Mouse (Mus musculus) forebrain, embryonic 16.5 days (tissue): ENCODE results near the gene Smad3. TPM values are rescaled to one million over a fixed set of nuclear protein-coding genes. Genes with fewer than 3 reads are reported as not detected.

Source experiments
- ATAC-seq: fragments of 200-750 bp; cut with Nextera tagmentation; 2 replicates; pipeline ENCODE4 v1.8.0; 2017; ENCODE audit warnings: mild to moderate bottlenecking, moderate library complexity
- H3K27ac ChIP-seq: fragments of 300-500 bp; sonication (generic); 2 replicates; pipeline ENCODE4 v1.5.1; 2014; ENCODE audit warnings: low read length, control low read depth
- H3K27me3 ChIP-seq: fragments of 300-500 bp; sonication (generic); replicated peaks from 2 replicates; pipeline ENCODE4 v1.6.1; 2014; ENCODE audit warnings: low read length; ENCODE audit not compliant: control insufficient read depth, insufficient read depth
- H3K36me3 ChIP-seq: fragments of 300-500 bp; sonication (generic); 2 replicates; pipeline ENCODE4 v1.6.1; 2014; ENCODE audit not compliant: control insufficient read depth, insufficient read depth
- H3K4me1 ChIP-seq: fragments of 300-500 bp; sonication (generic); replicated peaks from 2 replicates; pipeline ENCODE4 v1.6.1; 2014; ENCODE audit warnings: low read length; ENCODE audit not compliant: control insufficient read depth, insufficient read depth
- H3K4me2 ChIP-seq: fragments of 300-500 bp; sonication (generic); 2 replicates; pipeline ENCODE4 v1.6.1; 2014; ENCODE audit warnings: mild to moderate bottlenecking, low read length, control low read depth
- H3K4me3 ChIP-seq: fragments of 300-500 bp; sonication (generic); replicated peaks from 2 replicates; pipeline ENCODE4 v1.5.1; 2014; ENCODE audit warnings: mild to moderate bottlenecking, low read length, control low read depth
- H3K9ac ChIP-seq: fragments of 300-500 bp; sonication (generic); replicated peaks from 2 replicates; pipeline ENCODE4 v1.6.1; 2014; ENCODE audit warnings: low read depth, low read length, control low read depth
- H3K9me3 ChIP-seq: fragments of 300-500 bp; sonication (generic); 2 replicates; pipeline ENCODE4 v1.6.1; 2016; ENCODE audit warnings: low read length; ENCODE audit not compliant: control insufficient read depth
- WGBS: fragments of 180-500 bp; shearing (Covaris S2); extraction: QIAGEN DNeasy Blood & Tissue Kit; methylation state at CpG from one replicate; pipeline ENCODE4 v1.1.7; 2014; 5-methylcytosine and 5-hydroxymethylcytosine counted together
- polyA plus RNA-seq: library from polyadenylated mRNA; unstranded; fragments of >200 nt; fragmentation: Nextera tagmentation; extraction: Ambion mirVana; gene quantifications from 2 replicates; pipeline ENCODE4 v1.2.1, GENCODE M21; 2015

Gene Smad3
- polyA plus RNA-seq, 1 experiment from 2014 or later = 7.4 TPM

DNA sequence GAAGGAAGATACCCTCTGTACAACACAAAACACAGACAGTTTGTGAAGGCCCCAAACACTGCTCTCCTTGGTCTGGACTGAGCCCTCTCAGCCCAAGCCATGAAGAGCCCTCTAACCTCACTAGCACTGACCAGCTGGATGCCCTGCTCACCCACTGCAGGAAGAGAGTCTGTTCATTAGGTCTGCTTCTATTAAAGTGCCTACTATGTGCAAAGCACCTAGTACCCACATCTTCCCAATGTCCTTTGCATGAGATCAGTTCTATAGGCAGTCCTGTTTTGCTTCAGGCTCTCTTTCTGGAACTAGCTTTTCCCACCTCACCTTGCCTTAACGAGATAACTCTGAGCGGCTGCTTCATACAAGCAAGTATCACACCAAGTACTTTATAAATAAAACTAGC lies 74.9 kb downstream of the Smad3 start:
- H3K27ac ChIP-seq = no peak overlapping the region
- H3K4me3 ChIP-seq = no peak overlapping the region
- H3K9me3 ChIP-seq = no peaks in the 10 kb centered on the region
- no peak overlapping the region for H3K9ac ChIP-seq
- no peaks in the 10 kb centered on the region for H3K27me3 ChIP-seq
- H3K36me3 ChIP-seq = no peaks in the 10 kb centered on the region
- H3K4me1 ChIP-seq = no peaks in the 10 kb centered on the region
- WGBS = 86% methylated on average over 2 of the region's 2 CpGs
- no peak for ATAC-seq
- H3K4me2 ChIP-seq = no peak overlapping the region

DNA sequence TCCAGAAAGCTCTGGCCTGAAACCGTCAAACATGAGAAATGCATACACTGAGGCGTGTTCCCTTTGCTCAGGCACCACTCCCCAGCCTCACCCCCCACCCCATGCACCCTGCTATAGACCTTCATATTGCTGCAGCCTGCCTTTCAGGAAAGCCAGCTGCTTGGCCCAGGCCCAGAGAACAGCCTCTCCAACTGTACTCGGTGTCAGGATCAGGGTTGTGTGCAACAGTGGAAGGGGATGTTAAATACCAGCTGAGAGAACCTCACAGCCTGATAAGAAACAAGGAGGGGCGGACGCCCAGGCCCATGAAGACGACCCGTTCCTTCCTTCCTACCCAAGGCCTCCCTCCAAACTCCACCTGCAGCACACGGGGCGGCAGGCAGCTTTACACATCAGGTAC lies 75.5 kb downstream of the Smad3 start:
- H3K27me3 ChIP-seq = no peaks in the 10 kb centered on the region
- no peak overlapping the region for H3K4me2 ChIP-seq
- no peak overlapping the region for H3K9ac ChIP-seq
- H3K27ac ChIP-seq = no peak overlapping the region
- H3K36me3 ChIP-seq = no peaks in the 10 kb centered on the region
- no peaks in the 10 kb centered on the region for H3K4me1 ChIP-seq
- WGBS = 80% methylated on average over 9 of the region's 9 CpGs
- H3K4me3 ChIP-seq = no peak overlapping the region
- H3K9me3 ChIP-seq = no peaks in the 10 kb centered on the region
- ATAC-seq = no peak

DNA sequence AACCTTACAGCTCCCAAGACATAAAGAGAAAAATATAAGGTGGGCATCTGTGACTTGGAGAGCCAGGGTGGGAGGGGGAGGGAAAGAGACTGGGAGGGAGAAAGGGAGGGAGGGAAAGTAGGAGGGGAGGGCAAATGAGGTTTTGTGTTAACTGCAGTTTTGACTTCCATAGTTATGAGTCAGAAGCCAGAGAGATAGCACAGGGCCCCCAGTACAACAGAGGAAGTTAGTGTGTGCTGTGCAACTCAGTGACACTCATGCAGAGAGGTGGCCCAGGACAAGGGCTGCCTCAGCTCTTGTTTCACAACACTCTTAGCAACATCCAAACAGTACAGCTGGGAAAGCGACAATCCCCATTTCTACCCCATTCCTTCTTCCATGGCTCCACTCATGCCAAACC lies 79.7 kb downstream of the Smad3 start:
- H3K27ac ChIP-seq = no peak overlapping the region
- no peak overlapping the region for H3K4me3 ChIP-seq
- no peaks in the 10 kb centered on the region for H3K27me3 ChIP-seq
- H3K4me1 ChIP-seq = no peaks in the 10 kb centered on the region
- H3K9me3 ChIP-seq = no peaks in the 10 kb centered on the region
- no peak overlapping the region for H3K9ac ChIP-seq
- 100% methylated on average over 1 of the region's 1 CpGs for WGBS
- no peak for ATAC-seq
- H3K4me2 ChIP-seq = no peak overlapping the region
- no peaks in the 10 kb centered on the region for H3K36me3 ChIP-seq

- no peak overlapping the region for H3K27ac ChIP-seq
- no peak overlapping the region for H3K9ac ChIP-seq
- no peak for ATAC-seq
- H3K4me3 ChIP-seq = no peak overlapping the region
- H3K36me3 ChIP-seq = no peaks in the 10 kb centered on the region
- no peaks in the 10 kb centered on the region for H3K4me1 ChIP-seq
- no peaks in the 10 kb centered on the region for H3K9me3 ChIP-seq
- no peak overlapping the region for H3K4me2 ChIP-seq
- 66% methylated on average over 3 of the region's 3 CpGs for WGBS
- no peaks in the 10 kb centered on the region for H3K27me3 ChIP-seq
These were observed 80.2 kb downstream of the Smad3 start for GRCm38 (mm10) chr9:63677621-63678020.

- 94% methylated on average over 10 of the region's 10 CpGs for WGBS
- Histone ChIP-seq H3K27ac (no peak overlapping the region), H3K4me3 (no peak overlapping the region), H3K27me3 (no peaks in the 10 kb centered on the region), H3K4me2 (no peak overlapping the region), H3K4me1 (no peaks in the 10 kb centered on the region), H3K9me3 (no peaks in the 10 kb centered on the region), H3K36me3 (no peaks in the 10 kb centered on the region), H3K9ac (no peak overlapping the region)
- ATAC-seq = no peak
These were observed 83.2 kb downstream of the Smad3 start for GRCm38 (mm10) chr9:63674613-63675012.

DNA sequence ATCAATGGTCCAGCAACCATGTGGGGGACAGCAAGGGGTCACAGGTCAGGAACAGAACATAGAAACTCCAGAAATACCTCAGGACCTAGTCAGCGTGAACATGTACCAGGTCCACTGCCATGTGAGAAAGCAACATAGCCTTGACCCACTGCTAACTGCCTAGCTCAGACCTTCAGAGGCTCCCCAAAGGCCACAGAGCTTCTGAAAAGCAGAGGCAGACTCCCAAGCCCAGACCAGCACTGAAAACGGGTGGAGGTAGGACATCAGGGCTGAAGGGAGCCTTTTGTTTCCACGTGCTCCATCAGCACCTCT lies 84.3 kb downstream of the Smad3 start:
- Histone ChIP-seq H3K4me2 (no peak overlapping the region), H3K9me3 (no peaks in the 10 kb centered on the region), H3K36me3 (no peaks in the 10 kb centered on the region), H3K27me3 (no peaks in the 10 kb centered on the region), H3K4me3 (no peak overlapping the region), H3K27ac (no peak overlapping the region), H3K4me1 (no peaks in the 10 kb centered on the region), H3K9ac (no peak overlapping the region)
- no peak for ATAC-seq
- WGBS = 81% methylated on average over 3 of the region's 3 CpGs

DNA sequence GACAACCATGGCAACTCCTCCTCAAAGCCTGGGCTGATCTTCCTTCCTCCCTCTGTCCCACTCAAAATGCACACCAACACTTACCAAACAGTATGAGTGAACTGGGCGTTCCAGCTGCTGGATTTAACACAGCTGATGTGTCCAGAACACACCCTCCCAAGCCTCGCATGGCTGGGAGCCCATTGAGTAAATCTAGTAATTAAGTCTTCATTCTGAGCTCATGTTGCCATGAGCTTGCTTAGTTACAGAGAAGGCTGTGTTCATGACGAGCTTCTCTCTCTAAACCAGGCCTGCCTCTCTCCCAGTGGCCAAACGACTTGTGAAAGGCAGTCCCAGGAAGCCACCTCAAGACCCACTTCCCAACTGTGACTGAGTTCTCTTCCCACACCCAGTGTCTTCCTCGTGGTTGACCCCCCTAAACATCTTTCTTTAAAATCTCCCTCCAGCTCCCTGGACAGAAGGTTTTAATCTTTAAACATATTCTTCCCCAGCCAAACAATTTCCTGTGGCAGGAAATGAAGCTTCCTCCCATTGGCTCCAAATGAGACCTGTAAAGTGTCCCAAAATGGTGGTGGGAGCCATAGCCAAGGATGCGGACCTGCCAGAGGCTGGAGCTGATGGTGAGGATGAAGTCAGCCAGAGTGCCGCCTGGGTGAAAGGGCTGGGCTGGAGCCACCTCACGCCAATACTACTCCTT lies 84.8 kb downstream of the Smad3 start:
- no peak; the same call in 1 of the 2 replicates for ATAC-seq
- no peaks in the 10 kb centered on the region for H3K27me3 ChIP-seq
- H3K27ac ChIP-seq = no peak overlapping the region

DNA sequence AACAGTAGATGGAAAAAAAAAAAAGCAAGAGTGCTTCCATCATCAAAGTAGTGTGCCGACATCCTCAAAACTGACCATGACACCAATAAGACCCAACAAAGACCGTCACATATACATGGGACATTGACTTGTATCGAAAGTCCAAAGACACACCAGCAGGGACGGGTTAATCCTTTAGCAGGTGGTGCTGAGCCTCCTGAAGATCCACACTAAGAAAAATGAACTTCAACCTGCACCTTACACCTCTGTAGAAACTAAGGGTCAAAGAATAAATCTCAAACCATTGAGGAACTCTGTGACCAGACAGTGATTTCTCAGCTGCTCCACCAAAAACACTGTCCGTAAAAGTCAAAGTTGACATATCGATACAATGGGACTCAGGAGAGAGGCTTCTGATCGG lies 88.0 kb downstream of the Smad3 start:
- Histone ChIP-seq H3K9ac (no peak overlapping the region), H3K36me3 (no peaks in the 10 kb centered on the region), H3K9me3 (no peaks in the 10 kb centered on the region), H3K27me3 (no peaks in the 10 kb centered on the region), H3K4me3 (no peak overlapping the region), H3K27ac (no peak overlapping the region), H3K4me1 (peaks cover 29% of the 10 kb centered on the region), H3K4me2 (no peak overlapping the region)
- ATAC-seq = no peak
- 96% methylated on average over 7 of the region's 7 CpGs for WGBS

More for the DNA sequence above, 84.8 kb downstream of the Smad3 start:
- H3K4me1 ChIP-seq = peaks cover 2% of the 10 kb centered on the region
- no peak overlapping the region for H3K9ac ChIP-seq
- H3K36me3 ChIP-seq = no peaks in the 10 kb centered on the region
- H3K4me3 ChIP-seq = no peak overlapping the region
- 64% methylated on average over 8 of the region's 8 CpGs for WGBS
- no peak overlapping the region for H3K4me2 ChIP-seq
- no peaks in the 10 kb centered on the region for H3K9me3 ChIP-seq

- Histone ChIP-seq H3K9ac (no peak overlapping the region), H3K4me2 (no peak overlapping the region), H3K9me3 (no peaks in the 10 kb centered on the region), H3K27me3 (no peaks in the 10 kb centered on the region), H3K4me1 (peaks cover 31% of the 10 kb centered on the region), H3K27ac (no peak overlapping the region), H3K36me3 (no peaks in the 10 kb centered on the region), H3K4me3 (no peak overlapping the region)
- WGBS = 73% methylated on average over 1 of the region's 1 CpGs
- no peak for ATAC-seq
These were observed 89.2 kb downstream of the Smad3 start for GRCm38 (mm10) chr9:63668621-63669020.

GRCm38 (mm10) chr9:63667373-63667724 lies 90.4 kb downstream of the Smad3 start:
- ATAC-seq = no peak
- Histone ChIP-seq H3K36me3 (no peaks in the 10 kb centered on the region), H3K4me3 (no peak overlapping the region), H3K4me2 (no peak overlapping the region), H3K27me3 (no peaks in the 10 kb centered on the region), H3K4me1 (peaks cover 31% of the 10 kb centered on the region), H3K9ac (no peak overlapping the region), H3K9me3 (no peaks in the 10 kb centered on the region), H3K27ac (no peak overlapping the region)
- WGBS = 73% methylated on average over 8 of the region's 8 CpGs
